Mouse (Mus musculus): ENCODE data around the gene Fut2.

DNA sequence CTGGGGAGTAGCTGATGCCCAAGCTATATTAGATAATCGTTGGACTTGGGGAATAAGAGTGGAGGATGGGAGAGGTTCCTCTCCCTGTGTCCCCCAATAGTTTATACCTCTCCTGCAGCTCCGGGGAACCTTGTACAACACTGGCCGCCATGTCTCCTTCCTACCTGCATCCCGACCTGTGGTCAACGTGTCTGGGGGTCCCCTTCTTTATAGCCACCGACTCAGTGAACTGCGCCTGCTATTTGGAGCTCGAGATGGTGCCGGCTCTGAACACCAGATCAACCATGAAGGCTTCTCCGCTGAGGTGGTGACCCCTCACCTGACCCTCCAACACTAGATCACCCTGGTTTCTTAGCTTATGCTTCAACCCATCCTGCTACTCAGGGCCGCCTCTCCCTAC lies 36.1 kb upstream of the Fut2 start:
- TF ChIP-seq CTCF (IDR thresholded peaks at IDR 0.05; ENCODE audit: control insufficient read depth, insufficient read depth, insufficient read length) (no peak), MYOG (IDR thresholded peaks at IDR 0.05; ENCODE audit: control insufficient read depth, extremely low read depth, insufficient read length) (no peak)

Measured in C2C12 (cell line).